Mouse (Mus musculus) CH12F3 (cell line): ENCODE data around the gene Hist1h2bk.

Experiments used
- in situ Hi-C: fragments of 300-500 bp; cut with MboI; formaldehyde crosslinking; loops from 2 replicates; pipeline ENCODE4 v1.14.3; 2020; ENCODE audit warnings: low sequenced_read_pairs

Hist1h2bk gene

DNA sequence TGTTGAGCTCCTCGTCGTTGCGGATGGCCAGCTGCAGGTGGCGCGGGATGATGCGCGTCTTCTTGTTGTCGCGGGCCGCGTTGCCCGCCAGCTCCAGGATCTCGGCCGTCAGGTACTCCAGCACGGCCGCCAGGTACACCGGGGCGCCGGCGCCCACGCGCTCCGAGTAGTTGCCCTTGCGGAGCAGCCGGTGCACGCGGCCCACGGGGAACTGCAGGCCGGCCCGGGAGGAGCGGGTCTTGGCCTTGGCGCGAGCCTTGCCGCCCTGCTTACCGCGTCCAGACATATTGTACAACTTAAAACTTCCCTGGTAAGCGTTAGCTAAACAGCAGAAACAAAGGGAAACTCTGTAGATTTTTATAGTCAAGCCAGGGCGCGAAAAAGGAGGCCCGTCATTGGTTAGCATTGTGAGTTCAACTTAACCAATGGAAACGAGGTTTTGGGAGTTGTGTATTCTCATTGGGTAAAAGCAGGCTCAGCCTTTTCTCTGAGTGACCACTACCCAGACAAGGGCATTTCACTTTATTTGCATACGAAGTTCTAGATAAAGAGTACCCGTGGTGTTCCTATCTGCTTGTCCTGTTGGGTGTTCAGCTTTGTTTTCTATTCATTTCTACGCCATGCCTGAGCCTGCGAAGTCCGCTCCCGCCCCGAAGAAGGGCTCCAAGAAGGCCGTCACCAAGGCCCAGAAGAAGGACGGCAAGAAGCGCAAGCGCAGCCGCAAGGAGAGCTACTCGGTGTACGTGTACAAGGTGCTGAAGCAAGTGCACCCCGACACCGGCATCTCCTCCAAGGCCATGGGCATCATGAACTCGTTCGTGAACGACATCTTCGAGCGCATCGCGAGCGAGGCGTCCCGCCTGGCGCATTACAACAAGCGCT lies at the start of gene Hist1h2bk, which contains the start of gene Hist1h2ah:
TSS of gene Hist1h2bk (plus strand) at position 604 of the 882 bp plus-strand sequence.
TSS of gene Hist1h2ah (minus strand) at position 302 of the 882 bp plus-strand sequence.
- in situ Hi-C loops = loop anchor here (10.0 to 25.0 kb wide), 3 partner anchors 321 to 1727 kb away; partner anchors contain the start of genes Hist1h1a, Hist1h2ab, Hist1h2ai and Hist1h2bl

DNA sequence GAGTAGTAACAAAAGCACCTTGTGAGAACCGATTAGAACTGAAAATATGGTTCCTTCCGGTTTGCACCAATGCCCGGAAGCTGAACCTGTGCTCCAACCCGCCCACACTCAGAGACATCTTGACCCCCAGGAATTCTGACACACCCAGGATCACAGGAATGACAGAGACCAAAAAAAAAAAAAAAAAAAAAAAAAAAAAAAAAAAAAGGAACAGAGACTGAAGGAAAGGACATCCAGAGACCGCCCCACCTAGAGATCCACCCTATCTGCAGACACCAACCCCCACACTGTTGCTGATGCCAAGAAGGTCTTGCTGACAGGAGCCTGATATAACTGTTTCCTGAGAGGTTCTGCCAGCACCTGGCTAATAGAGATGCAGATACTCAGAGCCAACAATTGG lies 43.1 kb upstream of the Hist1h2bk start:
- in situ Hi-C loops = no loop called here

GRCm38 (mm10) chr13:21993957-21994738 lies 41.5 kb upstream of the Hist1h2bk start:
- in situ Hi-C loops = no loop called here

DNA sequence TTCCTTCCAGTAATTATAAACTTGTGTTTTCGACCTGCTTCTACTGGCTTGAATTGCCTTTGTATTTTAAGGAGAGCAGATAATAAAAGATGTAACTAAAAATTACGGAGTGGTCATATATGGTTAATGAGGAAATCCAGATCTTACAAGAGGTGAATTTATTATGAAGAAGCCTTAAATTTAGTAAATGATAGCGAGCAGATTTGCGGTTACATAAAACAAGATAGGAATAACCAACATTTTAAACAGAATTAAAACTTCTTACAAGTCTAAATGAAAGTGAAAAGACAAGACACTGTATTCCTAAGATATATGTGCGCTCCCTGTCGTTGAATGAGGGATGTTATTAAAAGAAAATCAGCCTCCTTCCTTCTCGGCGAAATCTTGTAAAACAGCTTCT lies 40.8 kb upstream of the Hist1h2bk start:
- in situ Hi-C loops = no loop called here

DNA sequence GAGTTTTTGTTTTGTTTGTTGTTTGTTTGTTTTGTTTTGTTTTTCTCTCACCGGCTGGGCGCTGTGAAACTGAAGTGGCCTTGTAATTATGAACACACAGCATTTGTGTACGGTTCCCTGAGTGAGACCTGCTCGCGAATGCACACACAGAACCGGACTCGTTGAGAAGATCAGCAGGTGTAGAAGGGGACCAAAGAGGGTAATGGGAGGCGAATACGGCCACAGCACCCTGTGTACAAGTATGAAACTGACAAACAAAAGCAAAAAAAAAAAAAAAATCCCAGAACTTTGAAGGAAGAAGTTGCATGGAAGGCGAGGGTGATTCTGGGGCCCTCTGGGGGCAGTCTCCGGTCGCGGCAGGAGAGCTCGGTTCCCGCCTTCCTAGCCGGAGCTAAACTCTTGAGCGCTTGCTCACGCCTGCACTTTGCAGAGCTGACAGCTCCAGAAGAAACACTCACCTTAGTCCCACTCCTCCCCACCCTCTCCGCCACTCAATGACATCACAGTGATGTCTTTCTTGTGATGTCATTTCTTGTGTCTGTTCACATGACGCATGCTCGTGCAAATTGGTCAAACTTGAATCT lies 40.2 kb upstream of the Hist1h2bk start:
- in situ Hi-C loops = no loop called here

- in situ Hi-C loops = no loop called here
Measured at GRCm38 (mm10) chr13:21996101-21996839, 39.4 kb upstream of the Hist1h2bk start.

DNA sequence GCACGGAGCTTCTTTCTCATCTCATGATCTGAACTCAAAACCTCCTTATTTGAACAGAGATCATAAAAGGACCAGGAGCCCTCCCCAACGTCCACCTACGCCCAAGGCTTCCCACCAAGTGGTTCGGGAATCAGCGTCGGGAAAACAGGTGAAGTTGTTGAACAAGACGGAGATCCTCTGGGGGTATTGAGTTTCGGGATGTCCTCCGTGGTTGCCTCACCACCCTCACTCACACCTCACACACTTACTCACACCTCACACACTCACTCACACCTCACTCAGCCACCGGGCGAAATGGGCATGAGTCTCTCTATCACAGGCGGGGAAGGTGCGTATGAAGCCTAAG lies 38.9 kb upstream of the Hist1h2bk start:
- in situ Hi-C loops = no loop called here

GRCm38 (mm10) chr13:21997201-21997820 lies 38.4 kb upstream of the Hist1h2bk start:
- in situ Hi-C loops = no loop called here

GRCm38 (mm10) chr13:21997821-21998220 lies 37.8 kb upstream of the Hist1h2bk start:
- in situ Hi-C loops = no loop called here

- in situ Hi-C loops = no loop called here
Measured at GRCm38 (mm10) chr13:21998412-21998811, 37.3 kb upstream of the Hist1h2bk start.

DNA sequence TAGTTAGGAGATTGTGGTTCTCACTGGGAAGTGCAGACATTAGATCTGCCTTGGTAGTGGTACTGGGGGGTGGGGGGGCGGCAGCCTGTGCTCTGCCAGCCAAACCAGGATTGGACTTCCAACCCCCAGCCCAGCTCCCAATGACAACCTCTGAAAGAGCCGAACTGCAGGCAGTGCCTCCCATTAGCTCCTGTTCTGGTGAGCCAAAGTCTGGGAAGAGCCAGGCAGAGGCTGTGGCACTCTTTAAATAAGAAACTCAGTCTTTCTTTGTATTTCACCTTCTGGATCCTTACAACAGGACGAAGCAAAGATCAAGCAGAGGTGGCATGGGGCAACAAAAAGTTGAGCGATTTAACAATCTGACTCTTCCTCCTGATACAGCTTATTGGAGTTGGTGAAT lies 36.5 kb upstream of the Hist1h2bk start:
- in situ Hi-C loops = no loop called here

- in situ Hi-C loops = loop anchor here (25.0 kb wide), 2 partner anchors 139 to 1436 kb away; no protein-coding TSS in a partner anchor
Measured at GRCm38 (mm10) chr13:22001346-22001745, 34.3 kb upstream of the Hist1h2bk start.

- in situ Hi-C loops = loop anchor here (25.0 kb wide), 2 partner anchors 140 to 1435 kb away; no protein-coding TSS in a partner anchor
Measured at GRCm38 (mm10) chr13:22001823-22002222, 33.8 kb upstream of the Hist1h2bk start.

- in situ Hi-C loops = loop anchor here (25.0 kb wide), 2 partner anchors 143 to 1432 kb away; no protein-coding TSS in a partner anchor
Measured at GRCm38 (mm10) chr13:22005605-22006333, 29.9 kb upstream of the Hist1h2bk start.

DNA sequence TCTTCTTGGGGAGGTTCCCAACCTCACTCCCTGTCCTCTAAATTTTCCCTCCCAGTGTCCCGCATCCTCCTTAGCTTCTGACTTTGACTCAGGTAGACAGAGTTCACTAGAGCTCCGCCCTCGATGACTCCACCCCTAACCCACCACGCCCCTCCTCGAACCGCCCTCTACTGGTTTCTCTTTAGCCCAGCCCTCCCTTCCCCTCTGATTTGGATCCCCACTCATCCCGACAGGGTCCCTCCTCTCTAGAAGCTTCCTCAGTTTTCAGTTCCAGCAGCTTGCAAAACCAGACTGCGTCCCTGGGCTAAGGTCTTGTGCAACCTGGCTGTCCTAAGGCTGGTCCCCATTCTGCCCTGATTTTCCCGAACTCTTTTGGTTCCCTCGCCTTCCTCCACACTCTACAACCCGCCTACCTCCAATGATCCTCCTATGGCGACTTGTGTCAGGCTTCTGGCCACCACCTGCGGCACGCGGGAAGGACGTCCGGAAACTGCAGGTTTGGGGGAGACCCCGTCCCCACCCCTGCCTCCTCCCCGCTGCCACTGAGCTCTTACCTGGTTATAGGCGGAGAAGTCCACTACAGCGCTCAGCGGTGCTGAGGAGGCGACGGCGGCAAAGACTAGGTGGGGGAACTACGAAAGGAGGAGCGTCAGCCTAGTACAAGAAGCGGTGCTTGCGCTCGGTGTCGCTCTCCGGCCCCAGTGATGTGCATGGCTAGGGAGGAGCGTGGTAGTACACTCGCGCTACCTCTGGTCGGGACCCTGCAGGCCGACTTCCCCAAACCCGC lies 29.1 kb upstream of the Hist1h2bk start:
- in situ Hi-C loops = loop anchor here (25.0 kb wide), 2 partner anchors 144 to 1431 kb away; no protein-coding TSS in a partner anchor

DNA sequence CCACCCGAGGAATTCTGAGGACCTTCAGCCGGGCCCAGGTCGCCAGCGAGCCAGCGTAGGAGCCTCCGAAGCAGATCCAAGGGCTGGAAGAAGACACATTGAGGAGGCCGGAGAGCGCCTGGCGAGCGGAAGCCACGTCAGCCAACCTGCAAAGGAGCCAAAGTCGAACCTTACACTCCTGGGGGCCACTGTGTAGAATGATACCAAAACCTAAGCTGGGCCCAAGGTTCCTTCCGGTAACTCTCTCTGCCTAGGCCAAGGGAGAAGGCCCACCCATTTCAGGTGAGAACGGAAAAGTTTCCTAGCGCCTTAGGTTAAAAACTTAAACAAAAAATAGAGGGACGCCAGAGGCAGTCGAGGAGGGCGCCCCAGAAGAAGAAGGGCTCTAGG lies 28.6 kb upstream of the Hist1h2bk start:
- in situ Hi-C loops = loop anchor here (25.0 kb wide), 2 partner anchors 145 to 1430 kb away; no protein-coding TSS in a partner anchor

GRCm38 (mm10) chr13:22007872-22008271 lies 27.8 kb upstream of the Hist1h2bk start:
- in situ Hi-C loops = loop anchor here (25.0 kb wide), 2 partner anchors 146 to 1429 kb away; no protein-coding TSS in a partner anchor

- in situ Hi-C loops = loop anchor here (25.0 kb wide), 2 partner anchors 146 to 1429 kb away; no protein-coding TSS in a partner anchor
Measured at GRCm38 (mm10) chr13:22008707-22009106, 27.0 kb upstream of the Hist1h2bk start.
